Mouse (Mus musculus) embryo, embryonic 10.5 days (tissue): ENCODE measurements around the gene Vwa7.
"Not testable (repeated sequence)": the region's sequence is repeated elsewhere in the genome, so short reads cannot be mapped to it uniquely, and the experiment has no call there.

ENCODE experiments used
- DNase-seq: peaks from one replicate; pipeline ENCODE4 v3.0.0-alpha.2; 2015; ENCODE audit warnings: low spot score

Vwa7 gene

GRCm38 (mm10) chr17:35021842-35022477 lies 5.6 kb downstream of the Vwa7 start:
- no peak for DNase-seq

GRCm38 (mm10) chr17:35022541-35023060 lies 6.2 kb downstream of the Vwa7 start:
- no peak for DNase-seq

DNA sequence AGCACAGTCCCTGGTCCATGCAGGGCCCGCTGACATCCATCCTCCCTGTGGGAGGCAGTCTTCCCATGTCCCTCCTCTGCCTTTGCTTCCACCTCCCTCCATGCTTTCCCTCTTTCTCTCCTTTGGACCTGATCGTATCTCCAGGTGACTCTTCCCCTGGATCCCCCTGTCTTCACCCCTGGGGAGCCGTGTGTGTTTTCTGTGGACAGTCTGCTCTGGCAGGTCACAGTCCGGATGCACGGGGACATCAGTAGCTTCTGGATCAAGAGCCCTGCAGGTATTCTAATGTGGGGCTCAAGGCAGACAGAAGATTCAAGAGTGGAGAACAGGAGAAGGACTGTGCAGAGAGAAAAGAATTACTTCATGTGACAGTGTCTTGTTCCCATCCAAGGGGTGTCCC lies 6.8 kb downstream of the Vwa7 start:
- DNase-seq = no peak

GRCm38 (mm10) chr17:35023756-35024155 lies 7.4 kb downstream of the Vwa7 start:
- no peak for DNase-seq

GRCm38 (mm10) chr17:35024261-35024660 lies 7.9 kb downstream of the Vwa7 start:
- no peak for DNase-seq

GRCm38 (mm10) chr17:35024691-35025488 lies 8.5 kb downstream of the Vwa7 start:
- DNase-seq = no peak

DNA sequence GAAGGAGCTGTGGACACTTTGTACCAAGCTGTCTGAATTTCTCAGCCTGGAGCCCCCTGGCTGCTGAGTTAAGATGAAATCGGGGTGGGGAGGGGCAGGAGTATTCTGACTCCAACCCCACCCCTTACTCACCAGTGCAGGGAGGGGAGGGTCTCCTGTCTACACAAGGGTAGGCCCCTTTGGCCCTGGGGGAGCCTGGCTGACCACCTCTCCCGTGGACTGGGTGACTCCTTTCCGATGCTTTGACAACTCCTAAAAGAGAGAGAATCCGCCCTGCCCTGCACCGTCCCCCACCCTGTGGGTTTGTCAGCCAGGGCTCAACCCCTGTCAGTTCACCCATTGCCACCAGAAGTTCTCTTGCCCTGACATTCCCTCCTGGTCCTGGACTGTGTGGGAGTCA lies 9.8 kb downstream of the Vwa7 start:
- DNase-seq = no peak

DNA sequence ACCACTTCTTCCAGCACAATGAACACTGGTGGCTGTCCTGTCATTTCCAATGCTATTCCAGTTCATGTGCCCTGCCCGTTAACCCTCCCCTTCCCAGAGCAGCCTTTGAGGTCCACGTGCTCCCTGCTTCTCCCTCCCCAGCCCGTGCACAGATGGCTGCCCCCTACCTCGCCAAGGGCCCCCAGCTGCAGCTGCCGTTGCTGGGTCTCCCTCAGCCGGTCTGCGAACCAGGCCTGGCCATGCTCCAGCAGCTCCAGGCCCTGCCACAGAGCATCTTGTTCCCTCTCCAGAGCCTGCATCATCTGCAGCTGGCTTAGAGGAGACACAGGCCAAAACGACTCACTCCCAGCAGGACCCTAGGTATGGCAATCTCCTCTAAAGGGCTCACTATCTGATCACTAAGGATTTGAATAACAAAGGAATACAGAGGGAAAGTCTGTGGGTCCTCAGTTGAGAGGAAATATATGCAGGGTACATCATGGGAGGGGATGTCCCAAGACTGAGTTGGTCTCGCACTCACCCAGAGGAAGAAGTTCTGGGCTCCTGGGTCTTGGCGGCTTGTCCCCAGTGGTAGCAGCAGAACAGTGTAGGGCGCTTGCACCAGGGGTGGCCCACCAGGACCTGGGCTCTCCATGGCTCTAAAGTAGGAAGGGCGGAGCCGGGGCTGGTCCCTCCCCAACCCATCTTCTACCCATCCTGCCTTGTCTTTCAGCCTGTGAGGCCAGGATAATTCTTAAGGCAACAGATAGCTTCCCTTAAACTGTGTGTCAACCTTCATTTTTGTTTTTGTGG lies 11.1 kb downstream of the Vwa7 start, which contains the start of gene Sapcd1:
TSS of gene Sapcd1 (minus strand) at position 740 of the 792 bp plus-strand sequence.
- peak; percentile 34 for DNase-seq

DNA sequence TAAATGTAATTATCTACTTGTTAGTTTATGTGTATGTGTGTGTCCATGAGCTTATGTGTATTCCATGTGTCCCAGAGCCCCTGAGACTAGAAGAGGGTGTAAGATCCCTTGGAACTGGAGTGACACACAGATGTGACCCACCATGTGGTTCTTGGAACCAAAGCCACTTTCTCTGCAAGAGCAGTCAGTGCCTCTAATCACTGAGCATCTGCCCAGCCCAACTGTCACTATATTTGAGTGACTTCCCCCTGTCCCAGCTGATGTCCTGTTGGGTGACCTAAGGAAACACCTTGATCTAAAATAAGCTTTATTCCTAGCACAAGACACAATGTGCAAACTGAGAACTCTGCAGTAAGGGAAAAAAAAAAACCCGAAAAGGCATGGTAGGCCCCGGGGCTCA lies 11.9 kb downstream of the Vwa7 start:
- DNase-seq = no peak

DNA sequence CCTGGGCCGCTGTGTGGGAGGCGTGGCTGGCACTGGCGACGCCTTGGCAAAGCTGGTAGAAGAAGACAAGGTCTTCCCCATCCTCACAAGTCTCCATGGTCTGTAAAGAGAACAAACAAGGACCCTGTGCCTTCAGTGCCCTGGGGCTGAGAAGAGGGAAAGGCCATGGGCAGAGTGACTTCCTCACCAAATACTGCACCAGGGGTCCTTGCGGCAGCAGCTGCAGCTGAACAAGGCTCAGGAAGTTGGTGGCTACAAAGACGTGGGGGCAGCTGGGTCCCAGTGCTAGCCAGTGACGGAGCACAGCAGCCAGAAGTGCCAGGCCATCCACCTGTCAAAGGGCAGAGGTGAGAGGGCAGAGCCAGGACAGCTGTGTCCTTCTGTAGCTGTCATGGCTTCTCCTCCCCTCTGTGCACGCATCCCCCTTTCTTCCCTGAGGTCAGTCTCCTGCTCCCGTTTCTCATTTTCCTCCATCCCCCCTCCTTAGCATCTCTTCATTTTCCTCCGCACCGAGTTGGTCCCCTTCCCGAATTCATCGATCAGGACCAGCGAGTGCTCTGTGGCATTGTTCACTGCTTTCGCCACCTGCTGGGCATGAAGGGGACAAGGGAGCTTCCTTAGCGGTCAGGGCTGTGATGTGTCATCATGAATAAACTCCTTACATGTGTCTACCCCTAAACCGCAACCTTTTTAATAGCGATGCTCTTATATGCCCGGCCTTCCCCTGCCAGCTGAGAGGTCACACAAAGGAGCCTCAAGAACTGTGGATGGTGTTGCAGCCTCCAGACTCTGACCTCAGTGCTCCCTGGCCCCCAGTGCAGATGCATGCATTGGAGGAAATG lies 13.5 kb downstream of the Vwa7 start:
- DNase-seq = peak; percentile 72

DNA sequence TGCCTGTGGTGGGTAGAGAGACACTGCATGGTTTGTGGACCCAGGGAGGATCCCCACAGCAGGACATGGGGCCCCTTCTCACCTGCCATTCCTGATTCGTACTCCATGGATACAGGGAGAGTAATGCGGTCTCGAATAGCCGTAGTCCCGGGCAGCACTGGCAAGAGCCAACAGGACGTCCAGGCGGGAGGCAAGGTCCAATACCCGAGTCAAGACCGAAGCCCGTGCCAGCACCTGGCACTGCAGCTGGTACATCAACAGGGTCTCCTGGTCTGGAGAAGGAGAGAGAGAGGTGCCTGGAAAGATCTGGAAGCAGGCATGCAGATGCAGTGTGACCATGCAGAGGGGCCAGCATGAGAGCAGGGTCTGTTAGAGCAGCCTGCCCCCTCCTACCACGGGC lies 14.9 kb downstream of the Vwa7 start:
- DNase-seq = no peak

- no peak for DNase-seq
Observed at GRCm38 (mm10) chr17:35031880-35032279, 15.5 kb downstream of the Vwa7 start.

- no peak for DNase-seq
Observed at GRCm38 (mm10) chr17:35032323-35032870, 16.0 kb downstream of the Vwa7 start.

DNA sequence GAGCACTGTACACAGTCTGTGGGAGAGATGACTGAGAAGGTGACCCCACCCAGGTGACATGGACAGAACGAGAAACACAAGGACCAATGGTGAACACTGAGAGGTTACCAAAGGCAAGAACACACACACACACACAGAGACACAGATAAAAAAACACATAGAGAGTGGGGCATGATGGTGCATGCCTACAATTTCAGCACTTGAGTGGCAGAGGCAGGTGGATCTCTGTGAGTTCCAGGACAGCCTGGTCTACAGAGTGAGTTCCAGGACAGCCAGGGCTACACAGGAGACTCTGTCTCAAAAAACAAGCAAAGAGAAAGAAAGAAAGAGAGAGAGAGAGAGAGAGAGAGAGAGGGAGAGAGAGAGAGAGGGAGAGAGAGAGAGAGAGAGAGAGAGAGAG lies 17.3 kb downstream of the Vwa7 start:
- not testable (repeated sequence) for DNase-seq

- DNase-seq = no peak
Observed at GRCm38 (mm10) chr17:35034896-35035295, 18.5 kb downstream of the Vwa7 start.

GRCm38 (mm10) chr17:35039121-35039873 lies 22.9 kb downstream of the Vwa7 start:
- no peak for DNase-seq

DNA sequence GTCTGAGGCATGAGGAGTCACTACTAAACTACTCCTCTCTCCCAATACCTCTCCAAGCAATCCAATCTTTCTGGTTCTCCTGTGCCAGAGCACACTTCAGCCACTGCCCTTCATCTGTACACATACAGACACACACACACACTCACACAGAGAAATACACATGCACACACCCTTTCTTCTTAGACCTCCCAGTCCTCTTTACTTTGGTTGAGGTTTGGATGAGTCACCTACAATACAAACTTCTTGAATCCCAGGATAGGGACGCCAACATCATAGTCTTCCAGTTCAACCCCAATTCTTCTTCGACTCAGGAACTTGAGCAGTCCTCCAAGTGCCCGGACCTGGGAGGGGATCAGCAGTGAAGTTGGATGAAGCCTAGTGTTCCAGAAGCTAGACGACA lies 27.4 kb downstream of the Vwa7 start:
- DNase-seq = no peak

- DNase-seq = no peak
Observed at GRCm38 (mm10) chr17:35044904-35045806, 28.8 kb downstream of the Vwa7 start.
